Mouse (Mus musculus): ENCODE data around the gene Kcnn4.

Gene Kcnn4

DNA sequence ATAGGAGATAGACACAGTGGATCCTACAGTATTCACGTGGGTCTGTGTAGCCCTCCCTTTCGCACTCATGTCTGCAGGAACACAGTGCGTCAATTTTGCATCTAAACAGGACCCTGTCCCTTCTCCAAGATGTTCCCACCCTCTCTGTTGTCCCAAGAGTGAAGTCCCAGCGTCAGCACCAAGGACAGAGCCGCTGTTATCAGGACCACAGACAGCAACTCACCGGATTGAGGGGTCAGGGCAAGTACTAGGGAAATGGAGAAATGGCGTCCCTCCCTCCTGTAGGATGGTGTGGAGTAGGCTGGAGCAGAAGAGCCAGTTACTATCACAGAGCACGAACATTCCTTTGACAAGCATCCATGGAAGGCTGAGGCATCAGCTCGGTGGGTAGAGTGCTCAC is 10.8 kb upstream of the Kcnn4 start:
- ChIA-PET CTCF (interaction anchor here in 1 of 4 experiments (0.7 kb wide), 1 partner anchor 206 kb away, joined by 3 read pairs; no protein-coding TSS in a partner anchor), POLR2A (no interaction called here)

DNA sequence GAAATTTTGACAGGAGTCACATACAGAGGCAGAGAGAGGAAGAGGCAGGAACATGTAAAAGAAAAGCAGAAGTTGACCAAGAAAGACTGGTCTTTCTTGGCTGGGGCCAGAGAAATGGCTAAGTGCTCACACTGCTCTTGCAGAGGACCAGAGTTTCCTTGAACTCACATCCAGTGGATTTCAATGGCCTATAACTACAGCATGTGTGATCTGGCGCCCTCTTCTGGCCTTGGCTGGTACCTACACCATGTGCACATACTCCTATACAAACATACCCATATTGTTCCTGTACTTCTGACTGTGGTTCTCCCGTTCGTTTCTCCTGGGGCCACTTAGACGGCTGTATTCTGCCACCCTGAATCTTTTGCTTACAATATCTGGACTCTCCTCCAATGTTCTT is 9.1 kb upstream of the Kcnn4 start:
- ChIA-PET POLR2A (interaction anchor here in 1 of 4 experiments (0.7 kb wide), 1 partner anchor 630 kb away, joined by 3 read pairs; no protein-coding TSS in a partner anchor), CTCF (interaction anchor here in 3 of 4 experiments (0.7 to 1.1 kb wide), 4 partner anchors 10 to 663 kb away, joined by 3 to 4 read pairs (median 4); partner anchors contain the start of gene Irgq (in 1 of the 3))

DNA sequence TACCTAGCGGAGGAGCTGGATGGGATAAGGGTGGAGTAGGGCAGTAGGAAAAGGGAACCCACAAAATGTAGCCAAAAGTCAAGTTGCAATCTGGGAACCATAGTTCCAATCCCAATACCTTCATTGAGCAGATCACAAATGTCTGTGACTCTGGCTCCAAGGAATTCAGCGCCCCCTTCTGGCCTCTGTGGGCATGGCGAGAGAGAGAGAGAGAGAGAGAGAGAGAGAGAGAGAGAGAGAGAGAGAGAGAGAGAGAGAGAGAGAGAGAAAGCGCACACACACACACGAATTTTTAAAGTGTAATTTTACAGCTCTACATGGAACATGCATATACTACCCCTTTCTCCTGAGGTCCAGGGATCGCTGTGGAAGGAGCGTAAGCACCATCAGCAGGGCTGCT is 6.8 kb upstream of the Kcnn4 start:
- CTCF ChIA-PET, result interaction anchor here (0.6 to 2.2 kb wide), 12 partner anchors 9 to 189 kb away, joined by 3 to 17 read pairs (median 4); no protein-coding TSS in a partner anchor
- POLR2A ChIA-PET, result interaction anchor here in 1 of 4 experiments (0.6 to 0.9 kb wide), 3 partner anchors 10 to 153 kb away, joined by 3 to 7 read pairs (median 4); no protein-coding TSS in a partner anchor

DNA sequence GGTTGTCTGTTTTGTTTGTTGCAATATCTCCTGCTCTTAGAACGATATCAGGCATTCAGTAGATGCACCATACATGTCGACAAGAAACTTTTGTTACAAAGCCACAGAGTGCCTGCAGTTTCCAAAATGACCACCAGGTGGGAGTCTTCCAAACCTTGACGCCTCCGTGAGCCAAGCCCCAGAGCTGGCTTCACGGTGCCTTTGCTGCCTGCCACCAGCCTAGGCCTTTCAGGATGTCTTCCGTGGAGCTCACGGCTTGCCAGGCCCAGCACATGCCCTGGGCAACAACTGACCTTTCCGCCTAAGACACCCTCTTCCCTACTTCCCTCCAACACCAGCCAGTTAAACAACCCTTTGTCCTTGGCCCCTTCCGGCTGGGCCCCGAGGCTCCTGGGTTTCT is 5.2 kb upstream of the Kcnn4 start:
- POLR2A ChIA-PET, result interaction anchor here in 2 of 4 experiments (0.9 to 2.7 kb wide), 5 partner anchors 12 to 107 kb away, joined by 3 to 8 read pairs (median 4); partner anchors contain the start of gene Smg9 (in 2 of the 2)
- CTCF ChIA-PET, result interaction anchor here (0.5 to 3.0 kb wide), 41 partner anchors 9 to 394 kb away, joined by 3 to 24 read pairs (median 4); partner anchors contain the start of genes Lypd5 (in 2 of the 4) and Smg9 (in 1 of the 4)

DNA sequence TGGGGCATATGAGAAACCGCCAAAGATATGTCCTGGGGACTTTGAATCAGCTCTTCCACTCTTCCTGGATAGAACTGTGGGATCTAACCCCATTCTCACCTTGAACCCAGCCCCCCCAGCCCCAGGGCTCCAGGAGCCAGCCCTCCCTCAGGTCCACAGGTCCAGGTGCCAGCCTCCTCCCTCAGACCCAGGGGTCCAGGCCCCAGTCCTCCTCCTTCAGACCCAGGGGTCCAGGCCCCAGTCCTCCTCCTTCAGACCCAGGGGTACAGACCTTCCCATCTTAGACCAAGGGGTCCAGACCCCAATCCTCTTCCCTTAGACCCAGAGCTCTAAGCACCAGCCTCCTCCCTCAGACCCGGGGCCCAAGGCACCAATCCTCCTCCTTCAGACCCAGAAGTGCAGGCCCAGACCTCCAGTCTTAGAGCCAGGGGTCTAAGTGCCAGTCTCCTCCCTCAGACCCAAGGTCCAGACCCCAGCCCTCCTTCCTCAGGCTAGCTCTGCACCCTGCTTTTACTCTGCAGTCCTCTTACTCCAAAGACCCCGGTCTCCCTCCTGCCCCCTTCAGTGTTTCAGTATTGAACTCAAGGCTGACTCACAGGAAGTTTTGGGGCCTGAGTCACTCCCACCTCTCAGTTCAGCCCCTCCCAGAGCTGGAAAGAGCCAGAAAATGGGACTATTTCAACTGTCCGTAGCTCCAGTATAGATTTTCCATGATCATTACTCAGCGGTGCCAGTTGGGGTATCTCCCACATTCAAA is 4.6 kb upstream of the Kcnn4 start:
- POLR2A ChIA-PET, result interaction anchor here in 2 of 4 experiments (0.8 to 2.7 kb wide), 7 partner anchors 12 to 107 kb away, joined by 3 to 8 read pairs (median 3); partner anchors contain the start of genes Smg9 (in 2 of the 2) and Tescl (in 1 of the 2)
- CTCF ChIA-PET, result interaction anchor here (0.5 to 3.0 kb wide), 41 partner anchors 8 to 297 kb away, joined by 3 to 24 read pairs (median 4); partner anchors contain the start of genes Lypd5 (in 2 of the 4) and Smg9 (in 1 of the 4)

DNA sequence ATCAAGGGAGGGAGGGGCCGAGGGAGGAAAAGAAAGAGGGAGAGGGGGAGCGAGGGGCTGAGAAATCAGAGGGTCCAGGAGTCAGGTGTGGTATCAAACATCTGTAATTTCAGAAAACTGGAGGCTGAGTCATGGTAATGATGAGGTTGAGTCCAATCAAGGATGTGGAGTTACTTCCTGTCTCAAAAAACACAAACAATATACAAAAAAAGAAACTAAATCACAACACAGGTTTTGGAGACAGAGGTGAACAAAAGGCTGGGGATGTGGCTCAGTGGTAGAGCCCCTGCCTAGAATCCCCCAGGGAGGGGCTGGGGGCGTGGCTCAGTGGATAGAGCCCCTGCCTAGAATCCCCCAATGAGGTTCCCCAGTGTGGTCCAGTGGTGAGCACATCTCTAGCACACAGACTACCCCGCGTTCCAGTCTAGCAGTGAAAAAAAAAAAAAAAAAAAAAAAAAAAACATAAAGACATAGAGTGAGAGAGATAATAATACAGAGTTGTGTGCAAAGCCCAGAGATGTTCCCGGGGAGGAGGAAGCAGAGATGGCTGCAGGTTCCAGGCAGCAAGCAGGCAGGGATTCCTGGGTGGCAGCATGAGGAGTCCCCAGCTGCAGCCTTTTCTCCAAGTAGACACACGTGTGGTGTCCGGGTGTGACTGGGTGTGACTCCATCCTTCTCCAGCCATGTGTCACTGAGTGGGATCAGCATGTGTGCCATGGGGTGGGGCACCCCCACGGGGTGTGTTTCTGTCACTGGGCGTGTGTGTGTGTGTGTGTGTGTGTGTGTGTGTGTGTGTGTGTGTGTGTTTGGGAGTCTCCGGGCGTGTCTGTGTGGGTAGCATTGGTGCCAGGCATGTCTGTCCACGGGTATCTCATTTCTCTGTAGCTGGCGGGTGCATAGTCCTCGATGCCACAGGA is 3.1 kb upstream of the Kcnn4 start:
- POLR2A ChIA-PET, result no interaction called here
- CTCF ChIA-PET, result interaction anchor here (0.6 to 2.6 kb wide), 9 partner anchors 9 to 79 kb away, joined by 3 to 24 read pairs (median 5); no protein-coding TSS in a partner anchor

DNA sequence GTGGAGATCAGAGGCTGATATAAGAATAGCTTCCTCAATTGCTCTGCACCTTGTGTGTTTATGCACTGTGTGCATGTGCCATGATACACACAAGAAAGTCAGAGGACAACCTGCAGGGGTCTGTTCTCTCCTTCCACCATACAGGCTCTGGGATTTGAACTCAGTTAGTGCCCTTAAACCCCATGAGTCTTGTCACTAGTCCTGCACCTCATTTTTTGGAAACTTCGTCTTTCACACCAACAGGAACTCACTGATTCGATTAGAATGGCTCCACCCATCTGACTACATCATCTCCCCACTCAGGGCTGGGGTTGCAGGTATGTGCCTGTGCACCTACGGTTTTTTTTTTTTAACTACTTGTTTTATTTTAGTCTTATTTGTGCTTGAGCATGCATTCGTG is 1.8 kb upstream of the Kcnn4 start:
- POLR2A ChIA-PET, result no interaction called here

DNA sequence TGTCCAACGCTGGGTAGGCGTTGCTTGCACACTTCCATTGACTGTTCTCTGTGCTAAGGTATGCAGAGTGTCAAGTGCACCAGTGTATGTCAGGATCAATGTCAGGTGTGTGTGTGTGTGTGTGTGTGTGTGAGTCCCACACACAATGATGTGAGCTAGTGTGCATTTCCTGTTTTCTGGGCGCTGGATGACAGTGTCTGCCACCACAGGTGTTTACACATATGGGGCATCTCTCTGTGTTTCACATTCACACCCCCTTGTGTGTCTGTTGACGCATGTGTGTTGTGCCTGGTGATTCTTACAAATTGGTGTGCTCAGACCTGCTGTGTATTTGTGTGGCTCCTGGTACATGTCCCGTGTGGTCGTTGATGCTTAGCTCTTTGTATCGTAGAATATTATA is 1.1 kb upstream of the Kcnn4 start:
- CTCF ChIA-PET, result interaction anchor here in 2 of 4 experiments (0.5 to 0.8 kb wide), 2 partner anchors 16 to 114 kb away, joined by 3 to 7 read pairs; no protein-coding TSS in a partner anchor

More for the DNA sequence above, 1.8 kb upstream of the Kcnn4 start:
- CTCF ChIA-PET, result no interaction called here

DNA sequence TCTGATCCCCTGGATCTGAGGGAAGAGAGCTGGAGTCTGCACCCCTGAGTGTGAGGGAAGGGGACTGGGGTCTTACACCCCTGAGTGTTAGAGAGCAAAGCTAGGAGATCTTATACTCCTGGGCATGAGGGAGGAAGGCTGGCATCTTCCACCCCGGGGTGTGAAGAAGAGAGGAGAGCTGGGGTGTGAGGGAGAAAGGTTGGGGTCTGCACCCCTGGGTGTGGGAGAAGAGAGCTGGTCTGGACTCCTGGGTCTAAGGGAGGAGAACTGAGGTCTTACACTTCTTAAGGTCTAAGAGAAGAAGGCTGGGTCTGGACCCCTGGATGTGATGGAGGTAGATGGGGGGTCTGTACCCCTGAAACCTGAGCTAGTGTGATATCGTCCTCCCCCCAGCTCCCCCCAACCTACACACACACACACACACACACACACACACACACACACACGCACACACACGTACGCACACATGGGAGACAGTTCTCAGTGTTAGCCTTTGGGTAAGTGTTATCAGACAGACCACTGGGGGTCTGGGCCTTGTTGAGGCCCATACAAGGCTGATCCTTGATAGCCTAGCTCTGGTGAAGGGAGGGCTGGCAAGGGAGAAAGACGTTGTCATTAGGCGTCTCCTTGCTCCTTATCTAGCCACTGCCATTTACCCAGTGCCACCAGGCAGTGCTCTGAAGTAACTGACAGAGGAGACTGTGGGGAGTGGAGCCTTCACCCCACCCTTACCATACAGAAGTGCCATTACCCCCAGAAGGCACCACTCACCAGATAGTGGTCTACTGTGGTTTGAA is 1.1 kb downstream of the Kcnn4 start:
- POLR2A ChIA-PET, result interaction anchor here in 2 of 4 experiments (0.8 to 1.5 kb wide), 3 partner anchors 13 to 33 kb away, joined by 3 read pairs; partner anchors contain the start of gene Smg9 (in 1 of the 2)

More for the DNA sequence above, 1.1 kb upstream of the Kcnn4 start:
- POLR2A ChIA-PET, result no interaction called here

DNA sequence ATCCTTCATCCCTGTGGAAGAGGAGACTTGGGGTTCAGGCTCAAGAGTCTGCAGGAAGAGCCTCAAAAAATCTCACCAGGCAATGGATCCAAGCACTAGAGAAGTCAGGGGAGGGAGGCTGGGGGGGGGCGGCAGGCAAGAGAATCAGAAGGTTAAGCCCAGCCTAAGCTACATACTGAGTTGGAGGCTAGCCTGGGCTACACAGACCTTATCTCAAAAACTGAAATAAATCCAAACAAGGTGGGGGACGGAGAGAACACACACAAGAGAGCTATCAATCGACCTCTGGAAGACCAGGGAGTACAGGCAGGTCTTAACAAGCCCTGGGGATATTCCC is 1.7 kb downstream of the Kcnn4 start:
- ChIA-PET POLR2A (interaction anchor here in 2 of 4 experiments (1.1 to 1.5 kb wide), 2 partner anchors 13 to 28 kb away, joined by 3 read pairs; partner anchors contain the start of gene Smg9 (in 1 of the 2)), CTCF (interaction anchor here in 2 of 4 experiments (0.7 to 0.9 kb wide), 2 partner anchors 67 to 102 kb away, joined by 3 read pairs; no protein-coding TSS in a partner anchor)

More for the DNA sequence above, 1.1 kb downstream of the Kcnn4 start:
- CTCF ChIA-PET, result interaction anchor here (0.7 to 0.9 kb wide), 5 partner anchors 10 to 103 kb away, joined by 3 to 4 read pairs (median 3); partner anchors contain the start of gene Smg9 (in 1 of the 4)

DNA sequence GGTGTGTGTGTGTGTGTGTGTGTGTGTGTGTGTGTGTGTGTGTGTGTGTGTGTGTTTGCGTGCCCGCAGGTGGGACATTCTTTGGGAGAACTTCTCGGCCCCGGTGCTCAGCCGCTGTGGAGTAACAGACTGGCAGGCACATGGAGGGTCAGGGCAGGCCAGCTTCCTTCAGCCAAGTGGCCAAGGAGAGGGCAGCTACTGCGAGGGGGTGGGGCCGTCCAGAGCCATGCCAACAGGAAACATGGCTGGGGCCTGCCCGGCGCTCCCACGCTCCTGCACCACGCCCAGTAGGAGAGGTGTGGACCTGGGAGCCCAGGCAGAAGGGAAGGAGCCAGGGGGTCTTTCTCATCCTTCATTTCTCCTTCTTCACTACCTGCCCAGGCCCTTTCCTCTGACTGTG is 2.2 kb downstream of the Kcnn4 start:
- ChIA-PET POLR2A (interaction anchor here in 2 of 4 experiments (1.1 to 1.5 kb wide), 2 partner anchors 12 to 27 kb away, joined by 3 read pairs; partner anchors contain the start of gene Smg9 (in 1 of the 2)), CTCF (interaction anchor here in 3 of 4 experiments (0.7 to 0.9 kb wide), 3 partner anchors 9 to 101 kb away, joined by 3 read pairs; no protein-coding TSS in a partner anchor)

DNA sequence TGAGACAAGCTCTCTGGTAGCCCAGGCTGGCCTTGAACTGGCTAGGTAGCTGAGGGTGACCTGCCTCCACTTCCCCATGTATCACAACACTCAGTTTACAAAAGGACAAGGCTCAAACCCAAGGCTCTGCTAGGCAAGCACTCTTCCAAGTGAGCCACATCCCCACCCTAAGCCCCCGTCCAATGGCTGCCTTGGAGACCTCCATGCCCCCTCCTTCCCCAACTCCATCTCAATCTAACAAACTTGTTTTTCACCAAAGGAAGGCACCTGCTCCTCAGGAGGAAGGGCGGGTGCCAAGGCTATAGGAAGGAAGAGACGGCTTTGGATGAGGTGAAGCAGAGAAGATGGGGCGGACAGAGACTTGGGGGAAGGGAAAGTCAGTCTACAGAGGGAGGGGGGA is 2.7 kb downstream of the Kcnn4 start:
- CTCF ChIA-PET, result interaction anchor here in 1 of 4 experiments (0.5 to 1.0 kb wide), 3 partner anchors 9 to 868 kb away, joined by 3 to 4 read pairs (median 3); no protein-coding TSS in a partner anchor
- POLR2A ChIA-PET, result interaction anchor here in 1 of 4 experiments (1.5 kb wide), 1 partner anchor 27 kb away, joined by 3 read pairs; the partner anchor contains the start of gene Smg9

DNA sequence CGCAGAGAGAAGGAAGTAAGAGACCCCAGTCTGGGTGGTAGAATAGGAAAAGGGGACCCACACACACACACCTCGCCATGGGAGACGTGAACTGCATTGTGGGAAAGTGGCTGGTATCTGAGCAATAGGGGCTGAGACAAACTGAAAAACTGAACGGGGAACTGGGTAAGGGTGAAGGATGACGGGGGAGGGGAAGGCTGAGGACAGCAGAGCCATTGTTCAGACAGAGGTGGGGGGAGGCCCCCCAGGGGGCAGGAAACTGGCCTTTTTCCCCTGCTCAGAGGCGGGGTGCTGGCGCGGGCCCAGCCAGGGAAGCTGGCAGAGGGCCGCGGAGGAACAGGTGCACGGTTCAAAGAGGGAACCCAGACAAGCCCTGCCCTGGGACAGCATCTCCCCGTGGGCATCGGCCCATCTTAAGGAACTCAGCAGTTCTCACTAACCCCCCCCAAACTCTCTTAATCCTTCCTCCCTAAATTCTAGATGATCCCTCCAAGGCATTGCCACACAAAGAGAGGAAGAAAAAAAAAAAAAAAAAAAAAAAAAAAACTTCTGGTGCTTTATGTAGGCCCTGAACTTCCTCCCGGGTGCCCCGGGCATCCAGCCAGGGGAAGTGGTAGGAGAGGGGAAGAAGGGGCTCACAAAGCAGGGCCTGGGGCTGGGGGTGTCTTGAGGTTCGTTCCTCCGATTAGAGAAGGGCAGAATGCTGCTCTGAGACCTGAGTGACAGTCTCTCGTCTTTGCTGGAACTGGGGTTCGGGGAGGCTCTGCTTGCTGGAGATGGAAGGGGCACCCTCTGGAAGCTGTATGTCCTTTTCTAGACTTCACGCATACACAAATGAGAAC is 3.7 kb downstream of the Kcnn4 start:
- POLR2A ChIA-PET, result interaction anchor here in 3 of 4 experiments (0.6 to 1.2 kb wide), 3 partner anchors 9 to 82 kb away, joined by 3 read pairs; partner anchors contain the start of gene Smg9 (in 1 of the 3)
- CTCF ChIA-PET, result interaction anchor here in 2 of 4 experiments (1.0 to 1.4 kb wide), 4 partner anchors 9 to 282 kb away, joined by 3 to 6 read pairs (median 4); no protein-coding TSS in a partner anchor

DNA sequence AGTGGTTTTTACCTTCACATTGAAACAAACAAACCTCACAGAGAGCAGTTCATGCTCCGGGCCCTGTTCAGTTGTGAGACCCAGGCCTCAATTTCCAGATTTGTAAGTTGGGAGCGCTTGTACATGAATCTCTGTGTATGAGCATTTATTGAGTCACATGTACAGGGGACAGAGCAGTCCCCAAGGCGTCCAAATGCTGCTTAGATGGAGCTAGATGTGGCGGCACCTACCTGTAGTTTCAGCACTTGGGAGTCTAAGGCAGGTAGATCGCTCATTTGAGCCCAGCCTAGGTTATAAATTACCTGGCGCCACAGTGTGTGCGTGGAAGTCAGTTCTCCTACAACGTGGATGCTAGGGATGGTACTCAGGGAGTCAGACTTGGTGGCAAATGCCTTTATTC is 6.4 kb downstream of the Kcnn4 start:
- CTCF ChIA-PET, result interaction anchor here (0.6 to 2.4 kb wide), 19 partner anchors 9 to 286 kb away, joined by 3 to 18 read pairs (median 5); partner anchors contain the start of gene Smg9 (in 2 of the 4)
- POLR2A ChIA-PET, result interaction anchor here in 3 of 4 experiments (0.5 to 2.8 kb wide), 6 partner anchors 12 to 159 kb away, joined by 3 to 10 read pairs (median 4); partner anchors contain the start of gene Smg9 (in 2 of the 3)

DNA sequence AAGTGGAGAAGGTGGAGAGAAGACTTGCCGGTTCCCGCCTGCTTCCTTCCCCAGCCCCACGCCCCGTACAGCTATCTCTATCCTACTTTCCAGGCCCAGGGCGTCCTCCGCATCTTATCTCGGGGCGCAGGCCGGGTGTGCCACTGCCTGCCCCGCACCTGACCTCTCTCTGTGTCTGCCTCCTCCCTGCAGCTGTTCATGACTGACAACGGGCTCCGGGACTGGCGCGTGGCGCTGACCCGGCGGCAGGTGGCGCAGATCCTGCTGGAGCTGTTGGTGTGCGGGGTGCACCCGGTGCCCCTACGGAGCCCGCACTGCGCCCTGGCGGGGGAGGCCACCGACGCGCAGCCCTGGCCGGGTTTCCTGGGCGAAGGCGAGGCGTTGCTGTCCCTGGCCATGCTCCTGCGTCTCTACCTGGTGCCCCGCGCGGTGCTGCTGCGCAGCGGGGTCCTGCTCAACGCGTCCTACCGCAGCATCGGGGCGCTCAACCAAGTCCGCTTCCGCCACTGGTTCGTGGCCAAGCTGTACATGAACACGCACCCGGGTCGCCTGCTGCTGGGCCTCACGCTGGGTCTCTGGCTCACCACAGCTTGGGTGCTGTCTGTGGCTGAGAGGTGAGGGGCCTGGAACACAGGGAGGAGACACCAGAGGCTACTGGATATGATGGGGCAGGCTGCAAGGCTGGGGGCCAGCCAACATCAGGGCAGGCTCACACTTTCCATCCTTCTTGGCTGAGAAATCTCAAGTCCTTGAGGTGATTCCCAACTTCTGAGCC is 7.2 kb downstream of the Kcnn4 start:
- POLR2A ChIA-PET, result interaction anchor here in 2 of 4 experiments (0.6 to 2.8 kb wide), 8 partner anchors 12 to 133 kb away, joined by 3 to 10 read pairs (median 6); partner anchors contain the start of gene Smg9 (in 2 of the 2)

More for the DNA sequence above, 7.2 kb downstream of the Kcnn4 start:
- CTCF ChIA-PET, result interaction anchor here (0.6 to 2.4 kb wide), 25 partner anchors 8 to 573 kb away, joined by 3 to 18 read pairs (median 4); partner anchors contain the start of gene Smg9 (in 2 of the 4)
